20 mouse cellular contexts compared by ENCODE assay signal in the genomic region with DNA sequence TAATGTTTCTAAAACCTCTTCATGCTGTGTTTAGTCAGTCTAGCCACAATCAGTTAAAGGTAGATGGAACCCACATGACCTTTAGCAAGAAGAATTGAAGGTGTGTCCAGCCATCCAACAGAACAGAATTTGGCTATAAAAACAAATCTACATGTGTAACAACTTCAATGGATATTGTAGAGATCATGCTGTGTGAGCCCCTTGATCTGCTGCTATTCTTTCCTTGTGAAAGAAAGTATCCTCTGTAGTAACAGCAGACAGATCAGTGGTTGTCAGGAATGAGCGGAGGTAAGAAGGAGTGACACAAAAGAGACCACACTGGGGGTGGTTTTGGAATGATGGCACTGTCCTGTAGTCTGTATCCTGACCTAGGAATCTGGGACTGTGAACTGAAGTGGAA.
DNase-seq lines count a peak whose midpoint lies in the region; ATAC-seq and TF ChIP-seq lines count a peak whose summit lies in the region.
"Had no signal": no experiment of that assay in that cellular context is flagged by ENCODE, and none has a peak within 500 bp of the region (broad histone marks: within the 10 kb centered on the region; RNA-seq: fewer than 3 reads in every experiment).

No protein-coding gene starts in this region.

- in situ Hi-C loops in ES-E14 (cut with MboI; ENCODE audit: low sequenced_read_pairs in 2 of 2, unreplicated experiment in 2 of 2) = no loop called here

- DNase-seq in ES-CJ7 (ENCODE audit: low read depth, low spot score) (peak; percentile 60), ES-E14 (ENCODE audit: low read depth, low spot score) (peak; percentile 53), WW6 (ENCODE audit: low read depth, low spot score) (peak; percentile 18)
- no peak for DNase-seq in lung, postnatal 36 days
- DNase-seq in cerebellum, adult 11-12 months = no peak
- DNase-seq: adrenal gland, adult 8-10 months; adrenal gland, postnatal 14 days; adrenal gland, postnatal 36 days; cerebellum, adult 11 months; cerebellum, adult 2 months; cerebellum, adult 9-10 months; cerebellum, postnatal 10 days; cerebellum, postnatal 25 days; forebrain, postnatal 0 days had no signal

- no peak for ATAC-seq in megakaryocyte-erythroid progenitor cell, adult 5-6 weeks (replicated peaks; ENCODE audit: low FRiP score, low TSS enrichment, poor library complexity, severe bottlenecking)
- ATAC-seq: activated CD4-positive, CD25-positive, alpha-beta regulatory T cell, adult 4 months; forebrain, embryonic 13.5 days; forebrain, embryonic 15.5 days; forebrain, postnatal 0 days had no signal

- H3K4me1 ChIP-seq in ES-E14 (ENCODE audit: control insufficient read depth in 2 of 2, insufficient read depth in 2 of 2, low read length in 2 of 2, poor library complexity in 1 of 2) = no peaks in the 10 kb centered on the region
- H3K4me1 ChIP-seq: forebrain, embryonic 13.5 days had no signal

- no peaks in the 10 kb centered on the region for H3K9me3 ChIP-seq in ES-E14 (ENCODE audit: control insufficient read depth, insufficient read depth, low read depth, low read length)
- H3K9me3 ChIP-seq: embryonic facial prominence, embryonic 10.5 days; embryonic facial prominence, embryonic 12.5 days; forebrain, embryonic 13.5 days; forebrain, embryonic 15.5 days had no signal

- H3K4me3 ChIP-seq in ES-E14 (ENCODE audit: insufficient read depth in 1 of 2, low read depth in 1 of 2, low read length in 2 of 2, poor library complexity in 1 of 2, severe bottlenecking in 1 of 2) = no peak overlapping the region
- H3K4me3 ChIP-seq: embryonic facial prominence, embryonic 10.5 days; embryonic facial prominence, embryonic 12.5 days; forebrain, embryonic 13.5 days; forebrain, embryonic 15.5 days had no signal

- no peak overlapping the region for H3K27ac ChIP-seq in ES-E14 (ENCODE audit: insufficient read depth, low read depth, low read length, poor library complexity, severe bottlenecking)
- H3K27ac ChIP-seq: embryonic facial prominence, embryonic 10.5 days; embryonic facial prominence, embryonic 12.5 days; forebrain, embryonic 13.5 days; forebrain, embryonic 15.5 days had no signal

- no peaks in the 10 kb centered on the region for H3K36me3 ChIP-seq in ES-E14 (ENCODE audit: control insufficient read depth, insufficient read depth, low read length, poor library complexity, severe bottlenecking)
- H3K36me3 ChIP-seq: embryonic facial prominence, embryonic 10.5 days; embryonic facial prominence, embryonic 12.5 days; forebrain, embryonic 15.5 days had no signal

- no peak overlapping the region for H3K9ac ChIP-seq in ES-E14 (ENCODE audit: insufficient read depth, low read depth, low read length, poor library complexity, severe bottlenecking)
- H3K9ac ChIP-seq: embryonic facial prominence, embryonic 12.5 days; forebrain, embryonic 13.5 days; forebrain, embryonic 15.5 days; forebrain, postnatal 0 days had no signal

TF ChIP-seq in ES-E14, 5 proteins besides CTCF, POLR2A, EP300 and RAD21:
- TF ChIP-seq HCFC1 (IDR thresholded peaks at IDR 0.05; ENCODE audit: borderline replicate concordance, insufficient read depth, low read length) (no peak), CHD2 (IDR thresholded peaks at IDR 0.05; ENCODE audit: low read depth, low read length) (0 out of 2 replicates have a peak, but pooled peaks have one; percentile 34)

Comparison
In these comparisons a context has a peak if more than half of its experiments do, and no peak if none do; other contexts are left out.
1. DNase-seq: peak in ES-CJ7 (single experiment), ES-E14 (single experiment) and WW6 (single experiment); none in lung, postnatal 36 days (single experiment) and cerebellum, adult 11-12 months (single experiment).